31 mouse cellular contexts compared by ENCODE assay signal in genomic region chr11:61439170-61439569, GRCm38 (mm10). TPM values are rescaled to one million over a fixed set of nuclear protein-coding genes. Genes with fewer than 3 reads are reported as not detected.
"Had no signal": no experiment of that assay in that cellular context is flagged by ENCODE, and none has a peak within 500 bp of the region (broad histone marks: within the 10 kb centered on the region; RNA-seq: fewer than 3 reads in every experiment).

No protein-coding gene starts in this region.

- H3K27me3 ChIP-seq: heart, embryonic 13.5 days; heart, embryonic 15.5 days; hindbrain, embryonic 13.5 days; hindbrain, embryonic 15.5 days; kidney, embryonic 15.5 days; limb, embryonic 13.5 days; limb, embryonic 15.5 days had no signal

- H3K4me2 ChIP-seq: heart, embryonic 13.5 days; heart, embryonic 15.5 days; hindbrain, embryonic 13.5 days; hindbrain, embryonic 15.5 days; kidney, embryonic 15.5 days; limb, embryonic 13.5 days; limb, embryonic 15.5 days; liver, embryonic 12.5 days had no signal

- H3K9ac ChIP-seq: heart, embryonic 13.5 days; heart, embryonic 15.5 days; hindbrain, embryonic 13.5 days; hindbrain, embryonic 15.5 days; kidney, embryonic 15.5 days; limb, embryonic 13.5 days; limb, embryonic 15.5 days; liver, embryonic 12.5 days; liver, embryonic 14.5 days had no signal

- H3K27ac ChIP-seq: gastrocnemius, adult 2 months; heart, embryonic 10.5 days; heart, embryonic 13.5 days; heart, embryonic 15.5 days; hindbrain, embryonic 13.5 days; hindbrain, embryonic 15.5 days; hindbrain, postnatal 0 days; kidney, embryonic 15.5 days; kidney, postnatal 0 days; limb, embryonic 13.5 days; limb, embryonic 15.5 days; liver, embryonic 12.5 days; liver, embryonic 14.5 days had no signal

- H3K4me3 ChIP-seq: gastrocnemius, adult 2 months; heart, embryonic 10.5 days; heart, embryonic 13.5 days; heart, embryonic 15.5 days; hindbrain, embryonic 13.5 days; hindbrain, embryonic 15.5 days; kidney, embryonic 15.5 days; limb, embryonic 13.5 days; limb, embryonic 15.5 days; liver, embryonic 12.5 days had no signal

- H3K9me3 ChIP-seq: heart, embryonic 10.5 days; heart, embryonic 13.5 days; heart, embryonic 15.5 days; hindbrain, embryonic 13.5 days; hindbrain, embryonic 15.5 days; kidney, embryonic 15.5 days; limb, embryonic 13.5 days; limb, embryonic 15.5 days; liver, embryonic 12.5 days had no signal

- H3K4me1 ChIP-seq: heart, embryonic 13.5 days; heart, embryonic 15.5 days; liver, embryonic 12.5 days had no signal

- H3K36me3 ChIP-seq: heart, embryonic 10.5 days; heart, embryonic 13.5 days; heart, embryonic 15.5 days; hindbrain, embryonic 13.5 days; hindbrain, embryonic 15.5 days; kidney, embryonic 15.5 days; limb, embryonic 13.5 days; limb, embryonic 15.5 days; liver, embryonic 12.5 days had no signal

- ATAC-seq: hindbrain, postnatal 0 days; intestine, embryonic 16.5 days; liver, embryonic 12.5 days had no signal

- DNase-seq: gastrocnemius, adult 2 months; gastrocnemius, postnatal 10 days; gastrocnemius, postnatal 25 days; heart, adult 18-20 months; heart, postnatal 14 days; heart, postnatal 36 days; kidney, adult 11 months; kidney, adult 2 months; kidney, adult 9 months; kidney, postnatal 14 days; kidney, postnatal 36 days; layer of hippocampus, adult 9-11 months; layer of hippocampus, postnatal 36 days; left cerebral cortex, postnatal 4 days had no signal

RNA-seq across cellular contexts. Expression of gene Rnf112, which starts 14.8 kb away (rescaled TPM):
- total RNA-seq: granulocyte monocyte progenitor cell, adult 5-6 weeks; heart, postnatal 36 days; hematopoietic stem cell, adult 5-6 weeks; liver, adult 2 months had no signal
- polyA plus RNA-seq: heart, postnatal 0 days; liver, adult 2 months had no signal

RNA-seq across cellular contexts. Expression of gene Mfap4, which starts 46.1 kb away (rescaled TPM):
- total RNA-seq: granulocyte monocyte progenitor cell, adult 5-6 weeks; hematopoietic stem cell, adult 5-6 weeks had no signal
